Mouse (Mus musculus): ENCODE results near the gene Kdm2b.
"Not testable (repeated sequence)": the region's sequence is repeated elsewhere in the genome, so short reads cannot be mapped to it uniquely, and the experiment has no call there.

Kdm2b gene

DNA sequence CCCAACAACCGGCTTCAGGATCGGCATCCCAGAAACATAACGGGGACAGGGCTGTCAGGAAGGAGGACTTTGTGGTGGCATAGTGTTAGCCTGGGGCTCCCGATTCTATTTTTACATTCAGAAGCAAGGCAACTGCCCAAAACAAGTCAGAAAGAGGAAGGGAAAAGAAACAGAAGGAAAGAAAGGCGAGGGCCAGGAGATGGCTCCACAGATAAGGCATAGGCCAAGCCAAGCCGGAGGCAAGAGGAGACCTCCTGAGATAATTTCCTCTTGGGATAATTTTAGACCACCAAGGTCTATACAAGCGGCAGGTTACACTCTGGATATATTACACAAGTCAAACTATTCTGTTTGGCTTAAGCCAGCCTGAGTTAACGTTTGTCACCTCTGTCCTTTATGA lies 10.7 kb downstream of the Kdm2b start:
- no peak for DNase-seq (ENCODE audit: inconsistent ontology term)

DNA sequence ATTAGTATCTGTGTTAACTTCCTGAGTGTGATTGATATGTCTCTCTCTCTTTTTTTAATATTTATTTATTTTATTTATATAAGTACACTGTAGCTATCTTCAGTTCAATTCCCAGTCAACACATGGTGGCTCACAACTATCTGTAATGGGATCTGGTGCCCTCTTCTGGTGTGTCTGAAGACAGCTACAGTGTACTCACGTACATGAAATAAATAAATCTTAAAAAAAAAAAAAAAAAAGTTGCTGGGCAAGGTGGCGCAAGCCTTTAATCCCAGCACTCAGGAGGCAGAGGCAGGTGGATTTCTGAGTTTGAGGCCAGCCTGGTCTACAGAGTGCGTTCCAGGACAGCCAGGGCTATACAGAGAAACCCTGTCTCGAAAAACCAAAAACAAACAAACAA lies 14.9 kb downstream of the Kdm2b start:
- not testable (repeated sequence) for DNase-seq (ENCODE audit: inconsistent ontology term)

DNA sequence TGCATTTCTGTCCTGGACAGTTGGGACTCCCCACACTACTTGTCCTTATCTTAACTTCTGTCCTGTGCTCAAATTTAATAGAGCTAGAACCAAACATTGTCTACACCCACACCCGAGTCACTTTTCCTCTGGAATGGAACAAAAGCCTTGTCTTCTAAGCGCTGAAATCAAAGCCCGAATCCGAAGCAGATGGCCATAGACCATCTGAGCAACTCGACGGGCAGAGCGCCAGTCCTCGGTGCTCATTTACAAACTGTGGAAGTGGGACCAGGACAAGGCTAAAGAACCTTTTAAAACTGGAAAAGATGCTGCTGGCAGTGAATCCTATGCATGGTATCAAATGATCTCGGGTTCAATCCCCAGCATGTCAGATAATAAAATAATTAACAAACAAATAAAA lies 17.5 kb downstream of the Kdm2b start:
- peak; percentile 46 for DNase-seq (ENCODE audit: inconsistent ontology term)

GRCm38 (mm10) chr5:122971438-122971837 lies 18.2 kb downstream of the Kdm2b start:
- DNase-seq (ENCODE audit: inconsistent ontology term) = no peak

- DNase-seq (ENCODE audit: inconsistent ontology term) = no peak
Measured at GRCm38 (mm10) chr5:122970056-122970455, 19.6 kb downstream of the Kdm2b start.

GRCm38 (mm10) chr5:122968322-122968721 lies 21.3 kb downstream of the Kdm2b start:
- peak; percentile 81 for DNase-seq (ENCODE audit: inconsistent ontology term)

DNA sequence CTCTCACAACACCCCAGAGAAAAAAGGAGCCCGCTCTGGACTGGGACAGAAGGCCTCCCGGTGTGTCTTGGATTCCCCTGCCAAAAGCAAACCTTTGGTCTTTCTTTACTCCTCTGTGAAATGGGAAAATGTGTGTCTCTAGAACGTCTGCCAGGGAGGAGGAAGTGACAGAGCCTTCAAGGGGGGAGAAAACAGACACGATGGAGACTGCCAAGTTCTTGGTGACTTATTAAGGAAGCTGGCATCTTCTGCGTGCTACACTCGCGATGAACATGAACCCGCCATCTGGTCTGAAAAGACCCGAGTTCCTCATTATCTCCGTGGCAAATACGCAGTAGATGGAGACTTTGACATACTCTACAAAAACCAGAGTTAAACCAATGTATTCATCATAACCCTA lies 24.2 kb downstream of the Kdm2b start:
- no peak for DNase-seq (ENCODE audit: inconsistent ontology term)

DNA sequence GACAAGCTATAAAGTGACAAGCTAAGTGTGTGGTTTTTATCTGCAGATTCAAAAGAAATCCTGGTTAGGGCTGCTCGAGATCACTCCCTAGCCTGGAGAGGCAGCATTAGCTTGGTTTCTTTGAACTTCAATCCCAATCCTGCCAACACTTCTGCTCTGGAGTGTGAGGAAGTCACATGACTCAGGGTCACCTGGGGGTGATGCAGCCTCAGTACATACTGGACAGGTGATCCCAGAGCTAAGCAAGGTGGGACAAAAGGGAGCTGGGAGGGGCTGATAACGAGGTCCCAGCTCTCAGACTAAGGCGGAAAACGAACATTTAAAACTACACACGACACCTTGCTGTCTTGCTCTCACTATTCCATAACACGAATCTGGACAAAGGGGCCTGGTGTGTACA lies 24.8 kb downstream of the Kdm2b start:
- DNase-seq (ENCODE audit: inconsistent ontology term) = no peak

DNA sequence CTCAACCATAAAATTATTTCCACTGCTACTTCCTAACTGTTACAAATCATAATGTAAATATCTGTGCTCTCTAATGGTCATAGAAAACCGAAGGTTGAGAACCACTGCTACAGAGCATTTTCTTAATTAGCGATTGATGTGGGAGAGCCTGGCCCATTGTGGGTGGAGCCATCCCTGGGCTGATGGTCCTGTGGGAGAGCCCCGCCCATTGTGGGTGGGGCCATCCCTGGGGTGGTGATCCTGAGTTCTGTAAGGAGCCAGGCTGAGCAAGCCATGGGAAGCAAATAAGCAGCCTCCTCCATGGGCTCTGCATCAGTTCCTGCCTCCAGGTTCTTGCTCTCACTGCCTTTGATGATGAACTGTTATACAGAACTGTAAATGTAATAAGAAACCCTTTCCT lies 27.7 kb downstream of the Kdm2b start:
- DNase-seq (ENCODE audit: inconsistent ontology term) = no peak

DNA sequence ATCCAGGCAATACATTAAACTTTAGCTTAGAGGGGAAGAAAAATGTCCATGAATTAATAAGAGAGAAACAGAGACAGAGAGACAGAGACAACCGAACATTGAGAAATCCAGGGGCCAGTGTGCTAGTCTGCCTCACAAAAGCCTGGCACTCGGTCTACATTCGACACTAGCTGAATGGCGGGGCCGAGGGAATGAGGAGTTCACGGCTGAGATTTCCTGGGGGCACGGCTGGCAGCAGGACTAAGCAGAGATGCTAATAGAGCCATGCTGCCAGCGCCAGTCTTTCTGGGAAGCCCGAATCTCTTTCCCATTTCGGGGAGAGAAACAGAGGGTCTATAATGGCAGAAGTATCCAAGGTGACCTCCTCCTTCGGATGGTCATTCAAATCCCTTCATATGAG lies 30.2 kb downstream of the Kdm2b start:
- DNase-seq (ENCODE audit: inconsistent ontology term) = no peak

- no peak for DNase-seq (ENCODE audit: inconsistent ontology term)
Measured at GRCm38 (mm10) chr5:122956059-122956458, 33.6 kb downstream of the Kdm2b start.

DNA sequence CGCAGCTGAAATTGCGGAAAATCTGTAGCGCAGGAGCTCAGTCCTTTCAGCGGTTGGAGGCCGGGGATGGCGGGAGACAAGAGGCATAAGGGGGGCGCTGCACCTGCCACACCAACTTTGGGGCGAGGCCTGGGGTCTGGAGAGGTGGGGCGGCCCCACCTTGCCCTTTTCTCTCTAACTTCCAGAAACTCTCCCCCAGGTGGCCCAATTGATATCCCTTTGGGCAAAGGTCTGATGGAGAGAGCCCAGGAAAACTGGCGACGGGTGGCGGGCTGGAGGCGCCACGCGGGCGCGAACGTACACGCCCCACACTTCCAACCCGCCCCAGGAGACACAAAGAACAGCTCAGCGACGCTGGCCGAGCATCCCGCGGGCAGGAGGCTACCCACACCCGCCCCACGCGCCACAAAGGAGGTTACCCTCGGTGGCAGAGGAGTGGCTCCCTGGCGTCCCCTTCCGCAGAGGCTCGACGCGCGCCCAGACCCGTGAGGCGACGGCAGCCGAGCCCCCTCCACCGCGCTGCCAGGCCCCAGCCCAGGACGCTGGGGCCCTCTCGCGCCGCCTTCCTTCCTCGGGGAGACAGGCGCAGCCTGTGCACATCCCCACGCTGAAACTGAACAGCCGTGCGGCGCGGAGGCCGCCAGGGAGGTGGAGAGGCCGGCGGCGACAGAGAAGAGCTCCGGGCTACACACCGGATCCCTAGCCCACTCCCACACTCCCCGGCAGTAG lies 37.5 kb downstream of the Kdm2b start:
- DNase-seq (ENCODE audit: inconsistent ontology term) = peak; percentile 44

DNA sequence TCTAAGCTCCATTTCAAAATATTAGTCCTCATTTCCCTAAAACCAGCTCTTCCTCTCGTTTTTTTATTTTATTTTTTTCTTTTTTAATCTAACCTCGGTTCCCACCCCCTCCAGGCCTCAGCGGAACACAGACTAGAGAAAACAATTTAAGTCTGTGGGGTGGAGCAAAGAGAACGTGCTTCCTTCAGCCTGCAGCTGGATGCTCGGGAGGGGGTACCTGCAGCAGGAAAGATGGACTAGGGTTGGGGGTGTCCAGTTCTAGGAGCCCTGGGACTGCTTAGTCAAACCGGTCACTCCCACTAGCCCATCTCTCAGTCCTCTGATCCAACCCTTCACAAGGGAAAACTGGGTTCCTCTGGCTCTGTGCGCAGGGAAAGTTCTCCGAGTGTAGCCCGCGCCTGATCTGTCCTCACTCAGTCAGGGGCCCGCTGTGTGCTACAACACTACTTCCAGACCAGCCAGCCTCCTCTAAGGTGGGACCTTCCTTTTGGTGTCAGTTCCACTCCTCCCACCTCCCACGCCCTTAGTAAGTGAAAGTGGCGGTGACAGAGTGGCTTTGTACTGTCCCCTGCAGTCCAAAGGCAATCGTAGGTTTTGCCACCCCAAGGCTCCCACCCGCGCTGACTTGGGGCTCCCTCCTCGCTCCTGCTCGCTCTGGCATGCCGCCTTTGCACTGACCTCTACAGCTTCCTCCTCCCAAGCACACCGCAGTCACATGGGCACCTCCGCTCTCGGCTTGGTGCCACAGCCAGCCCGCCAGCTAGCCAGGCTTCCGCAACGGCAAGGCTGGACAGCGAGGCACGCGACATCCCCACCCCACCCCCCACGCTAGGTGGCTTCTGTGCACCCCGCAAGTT lies 38.3 kb downstream of the Kdm2b start:
- peak; percentile 66 for DNase-seq (ENCODE audit: inconsistent ontology term)

DNA sequence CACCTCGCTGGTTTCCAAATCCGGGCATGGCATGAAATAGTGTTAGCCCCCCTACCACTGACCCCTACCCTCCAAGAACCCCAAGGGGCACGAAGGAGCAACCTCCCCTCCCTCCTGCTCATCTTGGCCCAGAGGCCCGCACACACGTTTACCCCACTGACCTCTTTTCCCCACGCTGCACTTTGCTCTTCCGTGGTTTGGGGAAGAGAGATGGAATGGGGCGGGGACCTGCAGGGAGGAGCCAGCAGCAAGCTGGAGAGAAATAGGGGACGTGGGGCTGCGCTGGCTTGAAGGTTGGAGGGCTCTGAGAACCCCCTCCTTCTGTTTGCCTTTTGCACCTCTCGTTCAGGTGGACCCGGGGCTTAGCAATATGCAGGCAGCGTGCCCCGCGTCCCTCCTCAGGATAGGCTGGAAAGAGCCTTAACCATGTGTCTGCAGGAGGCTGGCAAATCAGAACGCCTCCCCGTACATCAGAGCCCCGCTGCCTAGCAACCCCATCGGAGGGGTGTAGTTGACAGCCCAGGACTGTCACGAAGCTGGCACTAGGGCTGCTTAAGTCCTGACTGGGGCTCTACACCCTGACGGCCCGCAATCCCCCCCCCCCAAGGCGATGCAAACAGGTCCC lies 39.2 kb downstream of the Kdm2b start:
- DNase-seq (ENCODE audit: inconsistent ontology term) = peak; percentile 67

GRCm38 (mm10) chr5:122949101-122949500 lies 40.5 kb downstream of the Kdm2b start:
- no peak for DNase-seq (ENCODE audit: inconsistent ontology term)

DNA sequence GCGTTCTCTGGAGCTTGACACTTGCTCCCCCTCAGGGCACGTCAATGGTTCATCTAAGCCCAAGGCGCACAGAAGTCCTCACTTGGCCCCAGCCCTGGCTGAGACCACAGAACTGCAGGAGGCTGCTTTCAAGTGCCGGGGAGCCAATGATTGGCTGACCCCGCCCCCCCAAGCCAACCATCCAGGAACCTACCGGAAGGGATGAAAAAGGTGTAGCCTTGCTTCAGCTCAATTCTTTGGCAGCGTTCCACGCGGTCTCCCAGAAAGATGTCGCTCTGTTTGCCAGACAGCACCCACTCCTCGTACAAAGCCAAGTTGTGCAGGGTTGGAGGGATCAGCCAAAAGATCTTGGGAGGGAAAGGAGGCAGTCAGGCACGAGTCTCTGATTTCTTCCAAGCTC lies 42.1 kb downstream of the Kdm2b start:
- DNase-seq (ENCODE audit: inconsistent ontology term) = no peak

GRCm38 (mm10) chr5:122938676-122939075 lies 50.9 kb downstream of the Kdm2b start:
- DNase-seq (ENCODE audit: inconsistent ontology term) = no peak

DNA sequence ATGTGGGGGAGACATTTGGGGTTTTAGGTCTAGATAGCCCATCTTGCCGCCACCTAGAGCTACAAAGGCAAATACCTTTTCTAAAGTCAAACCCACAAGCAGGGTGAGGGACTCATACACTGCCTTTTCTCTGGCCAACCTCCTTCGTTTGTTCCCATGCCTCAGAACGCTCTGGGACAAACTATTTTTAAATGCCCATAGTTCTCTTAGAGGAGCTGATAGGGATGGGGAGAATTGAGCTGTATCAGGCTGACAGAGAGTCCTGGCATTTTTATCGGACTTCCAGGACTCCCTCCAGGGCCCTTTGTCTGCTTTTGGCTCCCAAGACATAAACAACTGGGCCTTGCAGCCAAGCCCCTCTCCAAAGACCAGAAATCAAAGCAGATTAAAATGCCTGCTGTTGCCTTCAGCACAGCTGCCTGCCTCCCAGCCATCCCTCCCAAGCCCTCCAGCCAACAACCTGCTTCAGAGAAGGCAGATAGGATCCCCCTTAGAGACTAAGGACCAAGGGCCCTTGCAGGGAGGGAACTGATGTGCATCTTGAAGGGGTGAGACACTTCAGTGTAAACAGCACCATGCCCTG lies 51.6 kb downstream of the Kdm2b start:
- no peak for DNase-seq (ENCODE audit: inconsistent ontology term)

DNA sequence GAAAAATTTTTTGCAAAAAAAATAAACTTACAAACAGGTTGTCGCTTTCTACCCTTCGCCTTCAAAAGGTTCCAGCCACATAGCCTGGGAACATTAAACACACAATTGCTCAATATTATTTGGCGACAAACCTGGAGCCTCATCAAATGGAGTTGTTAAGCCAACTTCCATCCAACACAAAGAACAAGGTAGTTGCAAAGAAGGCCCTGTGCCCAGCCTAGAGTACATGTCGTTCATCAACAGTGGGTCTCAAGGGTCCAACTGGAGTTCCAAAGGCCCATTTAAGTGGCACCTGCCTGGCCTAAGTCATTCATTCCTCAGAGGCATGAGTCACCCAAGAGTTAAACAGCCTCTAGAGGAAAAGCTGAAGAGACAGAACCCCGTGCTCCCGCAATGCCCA lies 52.6 kb downstream of the Kdm2b start:
- DNase-seq (ENCODE audit: inconsistent ontology term) = no peak

DNA sequence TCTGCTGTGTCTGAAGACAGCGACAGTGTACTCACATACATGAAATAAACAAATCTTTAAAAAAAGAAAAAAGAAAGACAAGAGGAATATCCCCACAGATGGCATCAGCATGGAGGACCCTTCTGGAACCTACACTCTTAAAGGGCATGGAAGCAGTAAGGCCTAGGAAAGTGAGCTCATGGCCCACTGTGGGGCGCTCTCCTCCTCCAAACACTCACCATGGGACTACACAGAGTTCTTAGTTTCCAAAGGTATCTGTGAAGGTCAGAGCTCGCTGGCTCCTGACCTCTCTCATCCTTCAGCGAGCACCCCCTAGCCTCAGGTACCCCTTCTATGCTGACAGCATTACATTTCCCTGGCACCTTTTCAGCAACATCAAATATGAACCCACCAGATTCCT lies 53.8 kb downstream of the Kdm2b start:
- no peak for DNase-seq (ENCODE audit: inconsistent ontology term)

GRCm38 (mm10) chr5:122930991-122931390 lies 58.6 kb downstream of the Kdm2b start:
- DNase-seq (ENCODE audit: inconsistent ontology term) = no peak

- no peak for DNase-seq (ENCODE audit: inconsistent ontology term)
Measured at GRCm38 (mm10) chr5:122928293-122928692, 61.3 kb downstream of the Kdm2b start.
